ENCODE assay signal across 25 mouse cellular contexts in the genomic region with DNA sequence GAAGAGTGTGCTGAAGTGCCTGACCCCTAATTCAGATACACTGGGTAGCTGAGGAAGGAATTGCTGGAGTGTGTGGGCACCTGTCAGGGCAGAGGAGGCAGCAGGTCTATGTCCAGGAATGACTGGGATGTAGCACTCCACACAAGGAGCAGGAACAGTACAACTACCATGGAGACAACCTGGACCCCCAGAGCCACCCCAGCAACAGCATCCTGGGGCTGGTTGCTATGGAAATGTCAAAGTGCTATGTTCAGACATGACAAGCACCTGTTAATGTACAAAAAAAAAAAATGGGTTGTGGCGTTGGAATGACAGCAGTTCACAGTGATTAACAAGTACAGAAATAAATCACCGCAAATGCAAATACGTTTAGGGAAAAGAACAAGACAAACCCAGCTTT. TPM values are rescaled to one million over a fixed set of nuclear protein-coding genes. Genes with fewer than 3 reads are reported as not detected.
DNase-seq lines count a peak whose midpoint lies in the region; ATAC-seq and TF ChIP-seq lines count a peak whose summit lies in the region.
"Had no signal": no experiment of that assay in that cellular context is flagged by ENCODE, and none has a peak within 500 bp of the region (broad histone marks: within the 10 kb centered on the region; RNA-seq: fewer than 3 reads in every experiment).

No protein-coding gene starts in this region.

- peak; percentile 67 for ATAC-seq in forebrain, postnatal 0 days
- ATAC-seq in forebrain, embryonic 14.5 days: no peak
- ATAC-seq: activated CD4-positive, CD25-positive, alpha-beta regulatory T cell, adult 4 months; CD4-positive, CD25-positive, alpha-beta regulatory T cell, adult 4 months; forebrain, embryonic 15.5 days had no signal

- 0 out of 2 replicates have a peak, but pooled peaks cover 12% of the 10 kb centered on the region for H3K4me1 ChIP-seq in forebrain, postnatal 0 days (ENCODE audit: insufficient read depth)
- H3K4me1 ChIP-seq in forebrain, embryonic 14.5 days (ENCODE audit: control insufficient read depth, insufficient read depth, low read length): no peaks in the 10 kb centered on the region; the same call in 1 of the 2 replicates
- H3K4me1 ChIP-seq: forebrain, embryonic 12.5 days had no signal

- peak overlapping the region; percentile 66 for H3K27ac ChIP-seq in forebrain, postnatal 0 days (ENCODE audit: low read depth, low read length)
- H3K27ac ChIP-seq in forebrain, embryonic 14.5 days (ENCODE audit: low read depth, low read length): no peak overlapping the region
- H3K27ac ChIP-seq: embryonic facial prominence, embryonic 13.5 days; embryonic facial prominence, embryonic 15.5 days; forebrain, embryonic 10.5 days; forebrain, embryonic 12.5 days; forebrain, embryonic 15.5 days had no signal

- no peak for TF ChIP-seq CTCF in forebrain, postnatal 0 days (IDR thresholded peaks at IDR 0.05; ENCODE audit: low read depth)
- no peak for TF ChIP-seq CTCF in brain, embryonic 14.5 days (IDR thresholded peaks at IDR 0.05; ENCODE audit: borderline replicate concordance, extremely low read depth, insufficient read depth, insufficient read length)

- no peak overlapping the region for H3K9ac ChIP-seq in forebrain, postnatal 0 days
- H3K9ac ChIP-seq in forebrain, embryonic 14.5 days (ENCODE audit: low read length): no peak overlapping the region
- H3K9ac ChIP-seq: embryonic facial prominence, embryonic 13.5 days; embryonic facial prominence, embryonic 15.5 days; forebrain, embryonic 12.5 days; forebrain, embryonic 15.5 days had no signal

- WGBS in forebrain, postnatal 0 days: 56% methylated on average over 3 of the region's 3 CpGs
- WGBS in forebrain, embryonic 14.5 days: 81% methylated on average over 3 of the region's 3 CpGs

- no peaks in the 10 kb centered on the region for H3K27me3 ChIP-seq in forebrain, postnatal 0 days (ENCODE audit: insufficient read depth, low read length)
- no peaks in the 10 kb centered on the region for H3K27me3 ChIP-seq in forebrain, embryonic 14.5 days (replicated peaks; ENCODE audit: control insufficient read depth, insufficient read depth, low read length)

- no peaks in the 10 kb centered on the region for H3K9me3 ChIP-seq in forebrain, postnatal 0 days (ENCODE audit: low read length)
- H3K9me3 ChIP-seq in forebrain, embryonic 14.5 days (replicated peaks; ENCODE audit: control insufficient read depth, low read length): no peaks in the 10 kb centered on the region
- H3K9me3 ChIP-seq: embryonic facial prominence, embryonic 13.5 days; embryonic facial prominence, embryonic 15.5 days; forebrain, embryonic 10.5 days; forebrain, embryonic 12.5 days; forebrain, embryonic 15.5 days; G1E had no signal

- no peak overlapping the region for H3K4me2 ChIP-seq in forebrain, postnatal 0 days (ENCODE audit: low read depth)
- no peak overlapping the region for H3K4me2 ChIP-seq in forebrain, embryonic 14.5 days (ENCODE audit: low read length)
- H3K4me2 ChIP-seq: embryonic facial prominence, embryonic 13.5 days; embryonic facial prominence, embryonic 15.5 days; forebrain, embryonic 12.5 days; forebrain, embryonic 15.5 days had no signal

- peak; percentile 40 for DNase-seq in forebrain, postnatal 0 days
- no peak for DNase-seq in forebrain, embryonic 14.5 days (ENCODE audit: low spot score)
- DNase-seq in layer of hippocampus, postnatal 14 days (ENCODE audit: low spot score in 2 of 2): peak; percentile 20 to 31
- DNase-seq in layer of hippocampus, postnatal 10 days (ENCODE audit: low spot score in 2 of 2): no peak
- peak; percentile 17 for DNase-seq in brain, embryonic 14.5 days (ENCODE audit: low read depth)
- DNase-seq: adrenal gland, adult 8-10 months; B cell, adult 2 months; cerebellum, adult 11 months; cerebellum, adult 18-20 months; cerebellum, adult 8-10 months; cerebellum, adult 9-11 months; cerebellum, postnatal 14 days; cerebellum, postnatal 36 days; embryo, embryonic 11 days had no signal

- no peak for TF ChIP-seq POLR2A in brain, embryonic 14.5 days (IDR thresholded peaks at IDR 0.05; ENCODE audit: borderline replicate concordance, extremely low read depth, insufficient read depth, insufficient read length, poor library complexity, severe bottlenecking)

- H3K4me3 ChIP-seq in forebrain, postnatal 0 days (ENCODE audit: low read depth, low read length): no peak overlapping the region
- H3K4me3 ChIP-seq in forebrain, embryonic 14.5 days (ENCODE audit: low read depth, low read length): no peak overlapping the region
- H3K4me3 ChIP-seq: embryonic facial prominence, embryonic 13.5 days; embryonic facial prominence, embryonic 15.5 days; erythroblast, embryonic 14.5 days; forebrain, embryonic 10.5 days; forebrain, embryonic 12.5 days; forebrain, embryonic 15.5 days had no signal

- H3K36me3 ChIP-seq in forebrain, postnatal 0 days (ENCODE audit: insufficient read depth): no peaks in the 10 kb centered on the region
- no peaks in the 10 kb centered on the region for H3K36me3 ChIP-seq in forebrain, embryonic 14.5 days (ENCODE audit: control insufficient read depth, insufficient read depth, low read length)
- H3K36me3 ChIP-seq: embryonic facial prominence, embryonic 13.5 days; embryonic facial prominence, embryonic 15.5 days; forebrain, embryonic 10.5 days; forebrain, embryonic 12.5 days; forebrain, embryonic 15.5 days; G1E had no signal

RNA-seq across cellular contexts. Expression of a gene that starts 20.2 kb away (rescaled TPM):
- total RNA-seq in forebrain, postnatal 0 days (2014; rRNA removed): 2.9 and 3.9 TPM in 2 replicates
- 0.52 and 1.3 TPM in 2 replicates for polyA plus RNA-seq in forebrain, postnatal 0 days (2015; fragmentation: Nextera tagmentation; extraction: Ambion mirVana)
- 0.17 and 0.46 TPM in 2 replicates for polyA plus RNA-seq in forebrain, embryonic 14.5 days (2014; fragmentation: Nextera tagmentation; extraction: Ambion mirVana)
- 1 to 10 TPM; 4.2 to 4.7 TPM for total RNA-seq in layer of hippocampus, postnatal 14 days (2021)
- 1 to 10 TPM; 1.5 to 2.7 TPM for total RNA-seq in layer of hippocampus, postnatal 10 days (2021)
- polyA plus RNA-seq in brain, embryonic 14.5 days (2012; rRNA removed): 0.36 and 0.97 TPM in 2 replicates
- total RNA-seq: CH12.LX; common myeloid progenitor, adult 5-6 weeks had no signal
- polyA plus RNA-seq: activated CD4-positive, CD25-positive, alpha-beta regulatory T cell, adult 4 months; CD4-positive, CD25-positive, alpha-beta regulatory T cell, adult 4 months; erythroblast, embryonic 14.5 days; G1E had no signal

RNA-seq across cellular contexts. Expression of a gene that starts 59.8 kb away (rescaled TPM):
- 50.4 and 55.1 TPM in 2 replicates for total RNA-seq in forebrain, postnatal 0 days (2014; rRNA removed)
- polyA plus RNA-seq in forebrain, postnatal 0 days (2015; fragmentation: Nextera tagmentation; extraction: Ambion mirVana): 5.0 and 6.2 TPM in 2 replicates
- polyA plus RNA-seq in forebrain, embryonic 14.5 days (2014; fragmentation: Nextera tagmentation; extraction: Ambion mirVana): 11.5 and 12.3 TPM in 2 replicates
- 1 to 10 TPM; 7.0 to 8.9 TPM for total RNA-seq in layer of hippocampus, postnatal 14 days (2021)
- 10 to 100 TPM in 1 of 2 experiments, 1 to 10 TPM in 1; 7.6 to 10.0 TPM for total RNA-seq in layer of hippocampus, postnatal 10 days (2021)
- polyA plus RNA-seq in brain, embryonic 14.5 days (2012; rRNA removed): 35.8 and 47.3 TPM in 2 replicates
- total RNA-seq: CH12.LX; common myeloid progenitor, adult 5-6 weeks; G1E had no signal
- polyA plus RNA-seq: activated CD4-positive, CD25-positive, alpha-beta regulatory T cell, adult 4 months; CD4-positive, CD25-positive, alpha-beta regulatory T cell, adult 4 months; erythroblast, embryonic 14.5 days; G1E had no signal

Comparison
In these comparisons a context has a peak if more than half of its experiments do, and no peak if none do; other contexts are left out.
1. DNase-seq: peak in forebrain, postnatal 0 days (single experiment), layer of hippocampus, postnatal 14 days (2 of 2) and brain, embryonic 14.5 days (single experiment); none in forebrain, embryonic 14.5 days (single experiment) and layer of hippocampus, postnatal 10 days (0 of 2).